Mouse (Mus musculus) midbrain, embryonic 12.5 days (tissue): ENCODE data around the gene Unc45b. TPM values are rescaled to one million over a fixed set of nuclear protein-coding genes. Genes with fewer than 3 reads are reported as not detected.
"Not testable (repeated sequence)": the region's sequence is repeated elsewhere in the genome, so short reads cannot be mapped to it uniquely, and the experiment has no call there.

Experiments
- ATAC-seq: fragments of 200-750 bp; cut with Nextera tagmentation; 2 replicates; pipeline ENCODE4 v1.8.0; 2017; ENCODE audit warnings: low read depth, moderate TSS enrichment, moderate library complexity; ENCODE audit not compliant: low FRiP score
- H3K27ac ChIP-seq: fragments of 300-500 bp; sonication (generic); replicated peaks from 2 replicates; pipeline ENCODE4 v1.5.1; 2016; ENCODE audit warnings: mild to moderate bottlenecking
- H3K27me3 ChIP-seq: fragments of 300-500 bp; sonication (generic); 2 replicates; pipeline ENCODE4 v1.6.1; 2016; ENCODE audit warnings: mild to moderate bottlenecking
- H3K36me3 ChIP-seq: fragments of 300-500 bp; sonication (generic); 2 replicates; pipeline ENCODE4 v1.6.1; 2016
- H3K4me1 ChIP-seq: fragments of 300-500 bp; sonication (generic); 2 replicates; pipeline ENCODE4 v1.6.1; 2016
- H3K4me2 ChIP-seq: fragments of 300-500 bp; sonication (generic); replicated peaks from 2 replicates; pipeline ENCODE4 v1.6.1; 2016; ENCODE audit warnings: mild to moderate bottlenecking, moderate library complexity
- H3K4me3 ChIP-seq: fragments of 300-500 bp; sonication (generic); 2 replicates; pipeline ENCODE4 v1.5.1; 2016; ENCODE audit warnings: mild to moderate bottlenecking
- H3K9ac ChIP-seq: fragments of 300-500 bp; sonication (generic); replicated peaks from 2 replicates; pipeline ENCODE4 v1.6.1; 2016; ENCODE audit warnings: mild to moderate bottlenecking, moderate library complexity
- H3K9me3 ChIP-seq: fragments of 300-500 bp; sonication (generic); 2 replicates; pipeline ENCODE4 v1.6.1; 2016; ENCODE audit warnings: mild to moderate bottlenecking
- WGBS: fragments of 180-500 bp; shearing (Covaris S2); methylation state at CpG from one replicate; pipeline ENCODE4 v1.1.7; 2016; 5-methylcytosine and 5-hydroxymethylcytosine counted together
- polyA plus RNA-seq: library from polyadenylated mRNA; unstranded; fragments of >200 nt; fragmentation: Nextera tagmentation; extraction: Ambion mirVana; gene quantifications from 2 replicates; pipeline ENCODE4 v1.2.1, GENCODE M21; 2016

The Unc45b gene
- polyA plus RNA-seq, 1 experiment from 2014 or later = 0.93 TPM

- Histone ChIP-seq H3K27ac (no peak overlapping the region), H3K4me3 (no peak overlapping the region), H3K27me3 (no peaks in the 10 kb centered on the region), H3K36me3 (peaks cover 88% of the 10 kb centered on the region), H3K9ac (no peak overlapping the region), H3K9me3 (no peaks in the 10 kb centered on the region), H3K4me2 (no peak overlapping the region), H3K4me1 (no peaks in the 10 kb centered on the region)
- no peak for ATAC-seq
- WGBS = 96% methylated on average over 20 of the region's 20 CpGs
These were observed 8.6 kb upstream of the Unc45b start for GRCm38 (mm10) chr11:82901606-82902310.

GRCm38 (mm10) chr11:82904952-82905351, 5.4 kb upstream of the Unc45b start:
- ATAC-seq = no peak

GRCm38 (mm10) chr11:82905816-82906215, 4.5 kb upstream of the Unc45b start:
- H3K9ac ChIP-seq = no peak overlapping the region
- no peak for ATAC-seq
- H3K9me3 ChIP-seq = no peaks in the 10 kb centered on the region
- H3K4me2 ChIP-seq = no peak overlapping the region
- peaks cover 11% of the 10 kb centered on the region for H3K4me1 ChIP-seq
- peaks cover 55% of the 10 kb centered on the region for H3K36me3 ChIP-seq
- 0 out of 2 replicates have a peak, but pooled peaks cover 9% of the 10 kb centered on the region for H3K27me3 ChIP-seq
- no peak overlapping the region for H3K4me3 ChIP-seq
- WGBS = 93% methylated on average over 5 of the region's 5 CpGs
- H3K27ac ChIP-seq = no peak overlapping the region

More at GRCm38 (mm10) chr11:82904952-82905351, 5.4 kb upstream of the Unc45b start:
- Histone ChIP-seq H3K27ac (no peak overlapping the region), H3K4me2 (no peak overlapping the region), H3K27me3 (0 out of 2 replicates have a peak, but pooled peaks cover 4% of the 10 kb centered on the region), H3K36me3 (peaks cover 63% of the 10 kb centered on the region), H3K4me1 (peaks cover 11% of the 10 kb centered on the region), H3K9me3 (no peaks in the 10 kb centered on the region), H3K4me3 (no peak overlapping the region), H3K9ac (no peak overlapping the region)
- whole genome bisulfite sequencing = 68% methylated on average over 6 of the region's 8 CpGs

GRCm38 (mm10) chr11:82907651-82908607, 2.4 kb upstream of the Unc45b start, which contains the start of gene Nle1:
Gene Nle1 (minus strand): TSS chr11:82908411.
- Histone ChIP-seq H3K4me1 (peaks cover 11% of the 10 kb centered on the region), H3K36me3 (peaks cover 34% of the 10 kb centered on the region), H3K27me3 (peaks cover 23% of the 10 kb centered on the region), H3K27ac (no peak within 1 kb of the TSS), H3K9me3 (no peaks in the 10 kb centered on the region), H3K4me2 (peak within 1 kb of the TSS; percentile 77), H3K4me3 (peak within 1 kb of the TSS; percentile 82), H3K9ac (peak within 1 kb of the TSS; percentile 69)
- peak; percentile 83 for ATAC-seq
- 2% methylated on average over 62 of the region's 73 CpGs for WGBS

- Histone ChIP-seq H3K4me1 (peaks cover 11% of the 10 kb centered on the region), H3K36me3 (peaks cover 28% of the 10 kb centered on the region), H3K4me3 (peak overlapping the region; percentile 82), H3K9ac (no peak overlapping the region), H3K27ac (no peak overlapping the region), H3K9me3 (no peaks in the 10 kb centered on the region), H3K27me3 (peaks cover 30% of the 10 kb centered on the region), H3K4me2 (peak overlapping the region; percentile 77)
- ATAC-seq = 0 out of 2 replicates have a peak, but pooled peaks have one; percentile 30
- WGBS = 52% methylated on average over 6 of the region's 10 CpGs
These were observed 1.8 kb upstream of the Unc45b start for GRCm38 (mm10) chr11:82908608-82908989.

GRCm38 (mm10) chr11:82910679-82911389, 484 bp downstream of the Unc45b start:
- Histone ChIP-seq H3K4me2 (no peak overlapping the region), H3K27ac (no peak overlapping the region), H3K9ac (no peak overlapping the region), H3K4me3 (no peak overlapping the region), H3K36me3 (peaks cover 5% of the 10 kb centered on the region; the same call in 1 of the 2 replicates), H3K4me1 (peaks cover 11% of the 10 kb centered on the region), H3K27me3 (peaks cover 39% of the 10 kb centered on the region), H3K9me3 (no peaks in the 10 kb centered on the region)
- WGBS = 78% methylated on average over 11 of the region's 11 CpGs
- no peak for ATAC-seq

- H3K36me3 ChIP-seq = no peaks in the 10 kb centered on the region
- H3K9ac ChIP-seq = no peak overlapping the region
- H3K9me3 ChIP-seq = no peaks in the 10 kb centered on the region
- H3K4me3 ChIP-seq = peak overlapping the region; percentile 7; the same call in 1 of the 2 replicates
- ATAC-seq = no peak
- 8% methylated on average over 16 of the region's 16 CpGs for WGBS
- H3K27me3 ChIP-seq = peaks cover 41% of the 10 kb centered on the region
- peak overlapping the region; percentile 42 for H3K4me2 ChIP-seq
- no peaks in the 10 kb centered on the region for H3K4me1 ChIP-seq
- no peak overlapping the region for H3K27ac ChIP-seq
These were observed 4.5 kb downstream of the Unc45b start for GRCm38 (mm10) chr11:82914711-82915352.

- no peak overlapping the region for H3K9ac ChIP-seq
- WGBS = 57% methylated on average over 10 of the region's 10 CpGs
- no peaks in the 10 kb centered on the region for H3K9me3 ChIP-seq
- no peaks in the 10 kb centered on the region for H3K4me1 ChIP-seq
- no peak overlapping the region for H3K4me3 ChIP-seq
- no peak overlapping the region for H3K27ac ChIP-seq
- H3K27me3 ChIP-seq = peaks cover 29% of the 10 kb centered on the region
- no peak for ATAC-seq
- no peak overlapping the region for H3K4me2 ChIP-seq
- no peaks in the 10 kb centered on the region for H3K36me3 ChIP-seq
These were observed 10.4 kb downstream of the Unc45b start for GRCm38 (mm10) chr11:82920768-82921167.

GRCm38 (mm10) chr11:82921691-82922090, 11.3 kb downstream of the Unc45b start:
- H3K4me2 ChIP-seq = no peak overlapping the region
- H3K27ac ChIP-seq = no peak overlapping the region
- no peaks in the 10 kb centered on the region for H3K4me1 ChIP-seq
- no peaks in the 10 kb centered on the region for H3K9me3 ChIP-seq
- no peak overlapping the region for H3K9ac ChIP-seq
- ATAC-seq = no peak
- 69% methylated on average over 4 of the region's 4 CpGs for WGBS
- H3K36me3 ChIP-seq = no peaks in the 10 kb centered on the region
- H3K27me3 ChIP-seq = peaks cover 34% of the 10 kb centered on the region
- H3K4me3 ChIP-seq = no peak overlapping the region

GRCm38 (mm10) chr11:82923910-82924309, 13.6 kb downstream of the Unc45b start:
- WGBS = 95% methylated on average over 6 of the region's 6 CpGs
- H3K27me3 ChIP-seq = peaks cover 54% of the 10 kb centered on the region

More at GRCm38 (mm10) chr11:82923910-82924309, 13.6 kb downstream of the Unc45b start:
- H3K9ac ChIP-seq, ATAC-seq, H3K4me3 ChIP-seq, H3K36me3 ChIP-seq, H3K4me2 ChIP-seq, H3K4me1 ChIP-seq, H3K27ac ChIP-seq, H3K9me3 ChIP-seq: not testable (repeated sequence)
